In genomic region chr16:9589176-9589575, GRCm38 (mm10) we compare ENCODE assay signal across 25 mouse cellular contexts.
DNase-seq lines count a peak whose midpoint lies in the region; ATAC-seq and TF ChIP-seq lines count a peak whose summit lies in the region.
"Had no signal": no experiment of that assay in that cellular context is flagged by ENCODE, and none has a peak within 500 bp of the region (broad histone marks: within the 10 kb centered on the region; RNA-seq: fewer than 3 reads in every experiment).

No protein-coding gene starts in this region.

- DNase-seq in frontal cortex, postnatal 14 days (ENCODE audit: low spot score in 2 of 2): no peak
- peak; percentile 69 for DNase-seq in heart, adult 11 months
- DNase-seq in heart, adult 9 months (ENCODE audit: low spot score in 2 of 2): no peak
- no peak for DNase-seq in left cerebral cortex, adult 2 months (ENCODE audit: extremely low spot score in 1 of 2, low spot score in 2 of 2)
- no peak for DNase-seq in left cerebral cortex, postnatal 10 days (ENCODE audit: extremely low spot score in 1 of 2, low spot score in 2 of 2)
- DNase-seq in brain, adult 2 months (ENCODE audit: low read depth, low spot score): peak; percentile 78
- DNase-seq in c-Kit-positive CD71-positive TER-119-positive erythroid progenitor cells, embryonic 14.5 days (ENCODE audit: low spot score): no peak
- DNase-seq: adrenal gland, adult 8-10 months; adrenal gland, postnatal 25 days; cerebellum, adult 11 months; cerebellum, adult 2 months; cerebellum, adult 9-11 months; cerebellum, postnatal 25 days; embryo, embryonic 11 days; gastrocnemius, postnatal 25 days; heart, adult 2 months had no signal

- ATAC-seq in frontal cortex, adult (ENCODE audit: low TSS enrichment): peak; percentile 87
- ATAC-seq: activated CD4-positive, CD25-positive, alpha-beta regulatory T cell, adult 4 months; forebrain, embryonic 15.5 days had no signal

- H3K27ac ChIP-seq in left cerebral cortex, adult 2 months: peak overlapping the region; percentile 73
- H3K27ac ChIP-seq: embryonic facial prominence, embryonic 10.5 days; embryonic facial prominence, embryonic 13.5 days; forebrain, embryonic 12.5 days; forebrain, embryonic 15.5 days; heart, adult 2 months; hindbrain, embryonic 12.5 days; hindbrain, embryonic 15.5 days had no signal

- no peak for TF ChIP-seq CTCF in left cerebral cortex, adult 2 months (IDR thresholded peaks at IDR 0.05)

- no peak overlapping the region for H3K4me3 ChIP-seq in left cerebral cortex, adult 2 months
- H3K4me3 ChIP-seq: embryonic facial prominence, embryonic 10.5 days; embryonic facial prominence, embryonic 13.5 days; erythroblast, embryonic 14.5 days; forebrain, embryonic 12.5 days; forebrain, embryonic 15.5 days; heart, adult 2 months; hindbrain, embryonic 12.5 days; hindbrain, embryonic 15.5 days had no signal

- intact Hi-C loops in left cerebral cortex, adult 2 months (cut with DNase I): loop anchor here (2.0 to 10.0 kb wide), 2 partner anchors 36 to 406 kb away; partner anchors contain the start of gene Grin2a
- intact Hi-C loops in left cerebral cortex, postnatal 10 days (cut with DNase I): no loop called here

Comparison
In these comparisons a context has a peak if more than half of its experiments do, and no peak if none do; other contexts are left out.
1. DNase-seq: peak in heart, adult 11 months (single experiment) and brain, adult 2 months (single experiment); none in frontal cortex, postnatal 14 days (0 of 2), heart, adult 9 months (0 of 2), left cerebral cortex, adult 2 months (0 of 2), left cerebral cortex, postnatal 10 days (0 of 2) and c-Kit-positive CD71-positive TER-119-positive erythroid progenitor cells, embryonic 14.5 days (single experiment).